Mouse (Mus musculus) embryo, embryonic 11.5 days (tissue): ENCODE measurements around the gene Ddx55.
"Not testable (repeated sequence)": the region's sequence is repeated elsewhere in the genome, so short reads cannot be mapped to it uniquely, and the experiment has no call there.

Experiments
- DNase-seq: peaks from one replicate; pipeline ENCODE4 v3.0.0-alpha.2; 2012; ENCODE audit warnings: low read depth, low spot score

The Ddx55 gene

GRCm38 (mm10) chr5:124538813-124539792 is 13.6 kb upstream of the Ddx55 start:
- DNase-seq = no peak

- DNase-seq = no peak
Observed at GRCm38 (mm10) chr5:124539905-124540304, 12.8 kb upstream of the Ddx55 start.

GRCm38 (mm10) chr5:124540383-124540786 is 12.3 kb upstream of the Ddx55 start, which contains the start of gene Tmed2:
Tmed2 (plus strand) TSS chr5:124540695.
- peak; percentile 93 for DNase-seq

GRCm38 (mm10) chr5:124540905-124541601 is 11.6 kb upstream of the Ddx55 start:
- DNase-seq = no peak

GRCm38 (mm10) chr5:124541602-124541973 is 11.1 kb upstream of the Ddx55 start:
- no peak for DNase-seq

GRCm38 (mm10) chr5:124550737-124551136 is 1.9 kb upstream of the Ddx55 start:
- DNase-seq = not testable (repeated sequence)

GRCm38 (mm10) chr5:124551349-124552093 is 1.1 kb upstream of the Ddx55 start:
- not testable (repeated sequence) for DNase-seq

GRCm38 (mm10) chr5:124552094-124552472 is 581 bp upstream of the Ddx55 start:
- no peak for DNase-seq

GRCm38 (mm10) chr5:124553607-124554006 is 943 bp downstream of the Ddx55 start:
- DNase-seq = no peak

GRCm38 (mm10) chr5:124555145-124555544 is 2.5 kb downstream of the Ddx55 start:
- DNase-seq = no peak

- no peak for DNase-seq
Observed at GRCm38 (mm10) chr5:124571068-124571467, 18.4 kb downstream of the Ddx55 start.

GRCm38 (mm10) chr5:124575467-124575866 is 22.8 kb downstream of the Ddx55 start:
- no peak for DNase-seq

- DNase-seq = peak; percentile 93
Observed at GRCm38 (mm10) chr5:124578633-124579317, 26.1 kb downstream of the Ddx55 start, which contains the start of the genes Eif2b1 and Gtf2h3. Eif2b1 (minus strand) TSS chr5:124579131. Gtf2h3 (plus strand) TSS chr5:124579140.

- DNase-seq = no peak
Observed at GRCm38 (mm10) chr5:124582515-124582914, 29.9 kb downstream of the Ddx55 start.

GRCm38 (mm10) chr5:124592768-124593167 is 40.1 kb downstream of the Ddx55 start:
- DNase-seq = no peak

GRCm38 (mm10) chr5:124598224-124599174 is 45.8 kb downstream of the Ddx55 start:
- DNase-seq = peak; percentile 91

GRCm38 (mm10) chr5:124599726-124600125 is 47.1 kb downstream of the Ddx55 start:
- DNase-seq = not testable (repeated sequence)

GRCm38 (mm10) chr5:124602349-124602748 is 49.7 kb downstream of the Ddx55 start:
- peak; percentile 30 for DNase-seq

- no peak for DNase-seq
Observed at GRCm38 (mm10) chr5:124604296-124604695, 51.6 kb downstream of the Ddx55 start.
